Comparison of ENCODE assay signal across 20 mouse cellular contexts in genomic region chr5:136007745-136008144, GRCm38 (mm10). TPM values are rescaled to one million over a fixed set of nuclear protein-coding genes. Genes with fewer than 3 reads are reported as not detected.
DNase-seq lines count a peak whose midpoint lies in the region.
"Had no signal": no experiment of that assay in that cellular context is flagged by ENCODE, and none has a peak within 500 bp of the region (broad histone marks: within the 10 kb centered on the region; RNA-seq: fewer than 3 reads in every experiment).

No protein-coding gene starts in this region.

- peak; percentile 94 for DNase-seq in heart, adult 11 months
- no peak for DNase-seq in heart, adult 18-20 months
- DNase-seq in 3134 (ENCODE audit: extremely low read depth, insufficient read length, low spot score), result peak; percentile 65
- DNase-seq in 3T3-L1 (ENCODE audit: low read depth, low spot score), result peak; percentile 63
- peak; percentile 37 to 40 for DNase-seq in adrenal gland, postnatal 36 days
- DNase-seq in embryo, embryonic 11 days, result no peak
- DNase-seq in layer of hippocampus, adult 11-12 months (ENCODE audit: low spot score), result no peak
- DNase-seq: cerebellum, adult 18-20 months; cerebellum, postnatal 10 days; gastrocnemius, postnatal 25 days; heart, adult 2 months; heart, postnatal 14 days; kidney, adult 11 months; kidney, postnatal 14 days; thymus, postnatal 4 days had no signal

RNA-seq across cellular contexts. Expression of gene Dtx2, which starts 13.1 kb away (rescaled TPM):
- 1 to 10 TPM; 6.5 to 8.1 TPM for total RNA-seq in heart, adult 18-20 months (2021)
- total RNA-seq in adrenal gland, postnatal 36 days (2021), result 10 to 100 TPM; 13.3 to 17.1 TPM

RNA-seq across cellular contexts. Expression of gene Zp3, which starts 27.8 kb away (rescaled TPM):
- not detected for total RNA-seq in heart, adult 18-20 months (2021)
- not detected for total RNA-seq in adrenal gland, postnatal 36 days (2021)
- total RNA-seq: gastrocnemius, postnatal 25 days; heart, adult 2 months; heart, postnatal 14 days; layer of hippocampus, adult 18-20 months; layer of hippocampus, postnatal 10 days; left cerebral cortex, adult 18-20 months; left cerebral cortex, postnatal 14 days; liver, adult 2 months had no signal

RNA-seq across cellular contexts. Expression of gene Upk3b, which starts 30.6 kb away (rescaled TPM):
- total RNA-seq in heart, adult 18-20 months (2021), result 10 to 100 TPM; 11.1 to 23.7 TPM
- 1 to 10 TPM; 5.3 to 6.8 TPM for total RNA-seq in adrenal gland, postnatal 36 days (2021)
- total RNA-seq: layer of hippocampus, adult 18-20 months; layer of hippocampus, postnatal 10 days; left cerebral cortex, adult 18-20 months; left cerebral cortex, postnatal 14 days had no signal

RNA-seq across cellular contexts. Expression of gene Ssc4d, which starts 33.4 kb away (rescaled TPM):
- under 1 TPM; 0.21 to 0.40 TPM for total RNA-seq in heart, adult 18-20 months (2021)
- 1 to 10 TPM; 2.3 to 3.3 TPM for total RNA-seq in adrenal gland, postnatal 36 days (2021)

RNA-seq across cellular contexts. Expression of gene Upk3bl, which starts 46.5 kb away (rescaled TPM):
- total RNA-seq in heart, adult 18-20 months (2021), result not detected
- not detected for total RNA-seq in adrenal gland, postnatal 36 days (2021)
- total RNA-seq: gastrocnemius, postnatal 25 days; heart, adult 2 months; heart, postnatal 14 days; layer of hippocampus, postnatal 10 days; left cerebral cortex, postnatal 14 days; liver, adult 2 months had no signal

Comparison
In these comparisons a context has a peak if more than half of its experiments do, and no peak if none do; other contexts are left out.
1. DNase-seq: peak in heart, adult 11 months (single experiment), 3134 (single experiment), 3T3-L1 (single experiment) and adrenal gland, postnatal 36 days (2 of 2); none in heart, adult 18-20 months (0 of 2), embryo, embryonic 11 days (single experiment) and layer of hippocampus, adult 11-12 months (single experiment).